Mouse (Mus musculus) intestine, embryonic 15.5 days (tissue): ENCODE results near the gene Rpl10-ps3. TPM values are rescaled to one million over a fixed set of nuclear protein-coding genes. Genes with fewer than 3 reads are reported as not detected.

Source experiments
- ATAC-seq: fragments of 200-750 bp; cut with Nextera tagmentation; 2 replicates; pipeline ENCODE4 v1.8.0; 2017; ENCODE audit warnings: moderate TSS enrichment, moderate library complexity
- H3K27ac ChIP-seq: fragments of 300-500 bp; sonication (generic); 2 replicates; pipeline ENCODE4 v1.5.1; 2015; ENCODE audit warnings: mild to moderate bottlenecking, inconsistent platforms
- H3K27me3 ChIP-seq: fragments of 300-500 bp; sonication (generic); replicated peaks from 2 replicates; pipeline ENCODE4 v1.6.1; 2015; ENCODE audit warnings: inconsistent platforms
- H3K36me3 ChIP-seq: fragments of 300-500 bp; sonication (generic); 2 replicates; pipeline ENCODE4 v1.6.1; 2015; ENCODE audit warnings: inconsistent platforms
- H3K4me1 ChIP-seq: fragments of 300-500 bp; sonication (generic); replicated peaks from 2 replicates; pipeline ENCODE4 v1.6.1; 2015; ENCODE audit warnings: inconsistent platforms
- H3K4me2 ChIP-seq: fragments of 300-500 bp; sonication (generic); replicated peaks from 2 replicates; pipeline ENCODE4 v1.6.1; 2015; ENCODE audit warnings: mild to moderate bottlenecking, inconsistent platforms
- H3K4me3 ChIP-seq: fragments of 300-500 bp; sonication (generic); replicated peaks from 2 replicates; pipeline ENCODE4 v1.5.1; 2015; ENCODE audit warnings: inconsistent platforms
- H3K9ac ChIP-seq: fragments of 300-500 bp; sonication (generic); 2 replicates; pipeline ENCODE4 v1.6.1; 2015; ENCODE audit warnings: inconsistent platforms
- H3K9me3 ChIP-seq: fragments of 300-500 bp; sonication (generic); 2 replicates; pipeline ENCODE4 v1.6.1; 2016; ENCODE audit warnings: inconsistent platforms
- WGBS: fragments of 180-500 bp; shearing (Covaris S2); methylation state at CpG from one replicate; pipeline ENCODE4 v1.1.7; 2015; 5-methylcytosine and 5-hydroxymethylcytosine counted together
- polyA plus RNA-seq: library from polyadenylated mRNA; unstranded; fragments of >200 nt; fragmentation: Nextera tagmentation; extraction: Ambion mirVana; gene quantifications from 2 replicates; pipeline ENCODE4 v1.2.1, GENCODE M21; 2015

The Rpl10-ps3 gene
- polyA plus RNA-seq, 1 experiment from 2014 or later: 292 TPM

DNA sequence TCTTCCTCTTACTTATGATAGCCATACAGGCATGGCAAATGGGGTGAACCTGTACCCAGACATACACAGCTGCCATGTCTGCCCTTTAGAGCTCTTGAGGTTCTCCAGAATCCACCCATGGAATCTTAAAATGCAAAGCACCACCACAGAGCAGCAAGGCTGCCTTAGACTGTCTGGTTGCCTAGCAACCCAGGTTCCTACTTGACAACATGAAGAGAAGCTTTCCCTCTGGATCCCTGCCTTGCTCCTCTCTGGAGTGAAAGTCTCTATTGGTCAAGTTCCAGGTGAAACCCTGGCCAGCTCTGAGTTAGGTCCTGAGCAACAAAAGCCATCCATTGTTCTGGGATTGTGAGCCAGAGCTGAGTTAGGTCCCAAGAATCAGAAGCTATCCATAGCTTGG lies 43.0 kb downstream of the Rpl10-ps3 start:
- ATAC-seq: no peak
- no peaks in the 10 kb centered on the region for H3K36me3 ChIP-seq
- H3K4me1 ChIP-seq: peaks cover 2% of the 10 kb centered on the region; the same call in 1 of the 2 replicates
- H3K4me2 ChIP-seq: no peak overlapping the region
- no peak overlapping the region for H3K9ac ChIP-seq
- no peaks in the 10 kb centered on the region for H3K9me3 ChIP-seq
- no peak overlapping the region for H3K4me3 ChIP-seq
- no peaks in the 10 kb centered on the region for H3K27me3 ChIP-seq
- H3K27ac ChIP-seq: no peak overlapping the region

DNA sequence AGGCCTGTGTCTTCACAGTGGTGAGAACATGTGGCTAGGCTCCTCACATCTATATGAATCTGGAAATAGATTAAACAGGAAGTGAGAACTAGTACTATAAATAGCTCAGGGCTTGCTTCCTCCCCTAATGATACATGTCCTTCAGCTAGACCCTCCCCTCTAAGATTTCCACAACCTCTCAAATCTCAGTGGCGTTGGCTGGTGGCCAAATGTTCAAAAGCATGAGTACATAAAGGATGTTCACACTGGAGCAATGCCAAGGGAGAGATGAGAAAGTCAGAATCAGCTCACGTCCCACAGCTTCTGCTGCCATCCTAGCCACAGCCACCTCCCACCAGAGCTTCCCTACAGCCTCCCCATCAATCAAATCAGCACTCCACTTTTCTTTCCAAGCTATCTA lies 46.4 kb downstream of the Rpl10-ps3 start:
- H3K27me3 ChIP-seq: no peaks in the 10 kb centered on the region
- no peak overlapping the region for H3K9ac ChIP-seq
- no peaks in the 10 kb centered on the region for H3K36me3 ChIP-seq
- no peak overlapping the region for H3K4me3 ChIP-seq
- WGBS: 37% methylated on average over 2 of the region's 2 CpGs
- H3K4me2 ChIP-seq: no peak overlapping the region
- H3K27ac ChIP-seq: no peak overlapping the region
- no peaks in the 10 kb centered on the region for H3K4me1 ChIP-seq
- H3K9me3 ChIP-seq: no peaks in the 10 kb centered on the region
- ATAC-seq: no peak

Other genes with a start within 250 kb of the Rpl10-ps3 start
- 1.7 and 2.0 TPM in 2 replicates for gene Plet1, start 149.6 kb upstream of the Rpl10-ps3 start, polyA plus RNA-seq
- gene Pts, start 183.8 kb upstream of the Rpl10-ps3 start, polyA plus RNA-seq: 93.9 and 94.1 TPM in 2 replicates
- 17.6 and 18.8 TPM in 2 replicates for gene Il18, start 209.9 kb upstream of the Rpl10-ps3 start, polyA plus RNA-seq
- 3.4 and 4.4 TPM in 2 replicates for gene Bco2, start 210.2 kb upstream of the Rpl10-ps3 start, polyA plus RNA-seq
- 0.16 and 0.19 TPM in 2 replicates for gene Tex12, start 216.4 kb upstream of the Rpl10-ps3 start, polyA plus RNA-seq